Mouse (Mus musculus) mouse embryonic stem cell (cell line): ENCODE results near the gene Pgpep1.

Source experiments
- in situ Hi-C, 2 experiments: fragments of 300-500 bp; cut with MboI; formaldehyde crosslinking; loops; 1 replicate in 1 of 2; 3 replicates in 1 of 2; pipeline ENCODE4 v1.14.3; 2019 to 2020; ENCODE audit warnings: low sequenced_read_pairs in 2 of 2, low pct_unique_long_range_greater_than_20kb in 1 of 2, mixed read lengths in 1 of 2; ENCODE audit not compliant: unreplicated experiment in 1 of 2

Pgpep1 gene

DNA sequence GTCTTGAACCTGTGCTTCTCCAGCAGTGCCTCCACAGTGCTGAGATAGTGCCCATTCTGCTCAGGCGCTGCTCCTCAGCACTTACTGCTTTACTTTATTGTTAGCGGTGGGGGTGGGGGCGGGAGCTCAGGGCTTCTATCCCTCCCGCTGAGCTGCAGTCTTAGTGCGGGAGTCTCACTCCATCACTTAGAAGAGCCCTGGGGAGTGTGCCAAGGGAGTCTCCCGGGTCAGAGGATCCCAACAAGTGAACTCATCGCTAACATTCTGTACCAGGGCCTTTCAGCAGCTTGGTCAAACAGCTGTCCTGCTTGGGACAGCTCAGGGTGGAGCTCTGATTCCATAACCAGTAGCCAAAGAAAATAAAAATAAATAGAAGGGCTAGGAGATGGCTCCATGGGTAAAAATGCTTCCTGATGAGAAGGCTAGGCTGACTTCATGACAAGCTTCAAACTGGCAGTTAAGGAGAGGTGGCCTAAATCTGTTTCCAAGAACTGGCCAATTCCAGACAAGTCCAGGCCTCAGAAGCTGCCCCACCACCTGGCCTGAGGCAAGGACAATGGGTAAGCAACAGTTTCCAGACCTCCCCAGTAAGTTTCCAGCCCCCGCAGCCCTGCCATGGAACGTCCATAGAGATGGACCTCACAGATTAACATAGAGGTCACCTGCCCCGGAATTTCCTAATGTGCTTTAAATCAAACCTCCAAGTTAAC, 11.6 kb upstream of the Pgpep1 start:
- in situ Hi-C loops: no loop called here

DNA sequence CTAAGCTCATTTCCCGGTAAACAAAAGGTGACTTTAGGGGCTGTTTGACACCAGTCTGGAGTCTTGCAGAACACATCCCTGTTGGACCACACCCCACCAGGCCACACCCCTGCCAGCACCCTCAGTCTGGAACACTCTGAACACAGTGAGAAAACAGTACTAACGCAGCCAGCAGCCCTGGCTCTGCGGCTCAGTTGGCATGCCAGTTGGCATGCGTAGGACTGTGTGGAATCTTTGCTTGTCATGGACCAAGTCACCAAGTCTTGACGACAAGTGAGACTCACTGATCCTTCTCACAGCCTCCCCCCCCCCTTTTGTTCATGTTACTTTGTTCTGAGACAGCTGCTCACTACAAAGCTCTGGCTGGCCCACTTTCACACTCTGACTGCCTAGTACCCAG, 6.9 kb upstream of the Pgpep1 start:
- in situ Hi-C loops: no loop called here

DNA sequence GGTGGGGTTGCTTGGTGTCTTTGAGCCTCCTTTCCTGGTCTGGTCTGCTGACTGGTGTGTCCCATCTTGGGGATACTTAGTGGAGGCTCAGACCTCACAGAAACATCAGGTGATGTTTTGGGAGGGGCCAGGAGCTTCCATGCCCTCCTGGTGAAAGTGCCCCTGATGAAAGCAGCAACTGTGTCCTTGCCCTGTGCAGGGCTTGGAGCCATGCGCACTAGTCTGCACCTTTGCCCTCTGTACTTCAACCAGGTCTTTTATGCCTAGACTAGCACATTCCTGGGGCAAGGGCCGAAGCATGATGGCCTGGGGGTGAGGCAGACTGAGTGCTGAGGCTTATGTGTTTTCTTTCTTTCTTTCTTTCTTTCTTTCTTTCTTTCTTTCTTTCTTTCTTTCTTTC, 5.4 kb upstream of the Pgpep1 start:
- in situ Hi-C loops: no loop called here

DNA sequence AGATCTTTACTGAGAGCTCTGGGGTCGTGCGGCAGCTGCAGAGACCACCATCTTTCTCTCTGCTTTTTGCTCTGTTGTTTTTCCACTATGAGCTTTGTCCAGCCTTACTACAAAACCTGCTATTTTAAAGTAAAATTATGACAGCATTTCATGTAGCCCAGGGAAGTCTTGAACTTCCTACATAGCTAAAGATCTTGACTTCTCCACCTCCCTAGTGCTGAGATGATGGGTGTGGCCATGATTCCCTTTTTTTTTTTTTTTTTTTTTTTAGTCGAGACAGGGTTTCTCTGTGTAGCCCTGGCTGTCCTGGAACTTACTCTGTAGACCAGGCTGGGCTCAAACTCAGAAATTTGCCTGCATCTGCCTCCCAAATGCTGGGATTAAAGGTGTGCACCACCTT, 4.4 kb upstream of the Pgpep1 start:
- in situ Hi-C loops: no loop called here

DNA sequence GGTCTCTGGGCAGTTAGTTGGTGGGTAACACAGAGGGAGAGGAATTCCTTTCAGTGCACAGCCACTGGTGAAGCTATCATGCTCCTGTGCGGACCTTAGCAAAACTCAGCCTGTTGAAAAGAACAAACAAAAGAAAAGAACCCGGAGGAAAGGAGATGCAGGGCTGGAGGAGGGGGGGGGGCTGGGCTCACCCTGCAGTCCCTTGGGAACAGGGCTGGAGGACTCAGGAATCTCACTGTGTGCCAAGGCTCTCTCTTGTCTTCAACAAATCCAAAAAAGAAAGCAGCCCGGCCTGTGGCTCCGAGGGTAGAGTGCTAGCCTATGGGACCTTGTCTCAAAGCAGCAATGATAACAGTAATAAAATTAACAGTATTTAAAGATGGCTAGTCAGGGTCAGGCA, 3.5 kb upstream of the Pgpep1 start:
- in situ Hi-C loops: no loop called here

DNA sequence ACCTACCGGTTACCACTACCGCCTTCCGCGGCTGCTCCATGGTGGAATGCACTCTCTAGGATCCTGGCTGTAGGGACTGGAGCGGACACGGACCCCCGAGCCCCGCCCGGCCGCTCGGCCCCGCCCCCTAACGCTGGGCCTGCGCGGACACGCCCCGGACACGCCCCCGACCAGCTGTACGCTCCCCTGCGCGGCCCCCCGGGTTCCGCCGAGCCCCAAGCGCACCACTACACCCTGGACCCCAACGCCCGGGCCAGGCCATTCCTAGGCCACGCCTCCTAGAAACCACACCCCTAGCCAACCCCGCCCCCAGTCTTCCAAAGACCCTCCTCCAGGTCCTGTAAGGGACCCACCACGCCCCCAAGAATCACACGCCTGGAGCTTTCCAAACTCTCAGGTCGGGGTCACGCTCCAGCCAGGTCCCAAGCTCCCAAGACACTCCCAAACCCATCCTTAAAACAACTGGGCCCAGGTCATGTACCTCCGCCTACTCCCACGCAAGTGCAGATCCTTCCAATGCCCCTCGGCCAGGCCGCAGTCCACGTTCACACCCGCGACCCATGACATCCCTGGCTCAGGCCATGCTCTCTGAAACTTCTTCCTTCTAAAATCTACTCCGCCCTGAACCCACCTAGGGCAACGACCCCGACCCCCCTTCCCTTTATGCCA, 450 bp downstream of the Pgpep1 start:
- in situ Hi-C loops: no loop called here

DNA sequence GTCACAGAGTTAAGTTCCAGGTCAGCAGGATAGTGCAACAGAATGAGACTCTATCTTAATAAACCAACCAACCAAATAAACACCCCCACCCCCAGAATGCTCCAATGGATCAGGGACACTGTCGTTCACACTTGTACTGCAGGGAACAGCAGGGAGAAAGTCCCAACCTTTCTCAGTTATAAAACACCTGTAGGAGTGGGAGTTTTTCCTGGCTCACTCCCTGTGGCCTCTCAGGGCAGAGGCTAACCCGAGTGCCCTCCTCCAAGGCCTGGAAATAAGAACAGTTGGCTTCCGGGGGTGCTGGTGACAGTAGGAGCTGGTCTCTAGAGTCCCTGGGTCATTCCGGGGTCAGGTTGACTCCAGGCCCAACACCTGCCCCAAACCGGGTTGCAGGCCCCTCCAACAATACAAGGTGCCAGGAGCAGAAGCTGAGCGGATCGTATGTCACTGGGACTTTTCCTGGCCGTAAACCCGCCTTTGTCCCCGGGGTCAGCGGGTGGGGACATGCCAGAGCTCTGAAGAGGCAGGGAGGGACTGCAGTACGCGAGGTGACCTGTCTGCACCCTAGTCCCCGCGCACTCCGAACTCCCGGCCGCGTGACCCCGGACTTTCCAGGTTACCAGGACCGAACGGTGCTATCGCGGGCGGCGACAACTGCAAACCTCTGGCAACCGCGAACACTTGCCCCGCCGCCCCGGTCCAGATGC, 1.1 kb downstream of the Pgpep1 start:
- in situ Hi-C loops: no loop called here

DNA sequence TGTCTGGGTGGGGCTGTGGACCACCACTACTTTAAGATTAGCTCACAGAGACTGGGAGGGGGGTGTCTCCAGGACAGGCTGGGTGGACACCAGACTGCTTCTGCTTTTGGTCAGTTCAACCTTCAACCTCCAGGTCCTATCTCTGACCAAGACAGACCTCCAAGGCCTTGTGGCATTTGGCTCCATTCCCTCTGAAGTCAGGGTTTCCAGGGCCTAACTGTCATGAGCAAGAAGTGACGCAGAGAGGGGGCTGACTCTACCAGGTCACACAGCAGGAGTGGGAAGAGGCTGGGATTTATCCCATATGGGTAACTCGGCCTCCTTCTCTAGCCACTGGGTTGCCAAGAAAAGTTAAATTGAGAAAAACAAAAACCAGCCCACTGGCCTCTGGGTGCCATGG, 2.4 kb downstream of the Pgpep1 start:
- in situ Hi-C loops: no loop called here

DNA sequence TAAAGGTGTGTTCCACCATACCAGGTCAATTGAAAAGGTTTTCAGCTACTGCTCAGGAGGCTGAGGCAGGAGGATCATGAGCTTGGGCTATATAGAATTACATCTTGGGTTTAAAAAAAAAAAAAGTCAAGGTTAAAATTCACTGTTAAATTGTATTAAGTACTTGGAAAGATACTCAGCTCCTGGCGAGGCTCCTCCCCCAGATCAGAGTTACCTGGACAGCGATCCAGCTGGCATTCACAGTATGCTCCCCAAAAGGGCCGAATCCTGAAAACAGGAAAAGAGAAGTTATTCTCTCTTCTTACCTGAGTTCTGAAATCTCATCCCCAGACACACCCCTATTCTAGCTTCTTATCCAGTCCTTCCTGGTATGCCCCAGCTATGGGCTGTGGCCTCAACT, 3.0 kb downstream of the Pgpep1 start:
- in situ Hi-C loops: no loop called here

DNA sequence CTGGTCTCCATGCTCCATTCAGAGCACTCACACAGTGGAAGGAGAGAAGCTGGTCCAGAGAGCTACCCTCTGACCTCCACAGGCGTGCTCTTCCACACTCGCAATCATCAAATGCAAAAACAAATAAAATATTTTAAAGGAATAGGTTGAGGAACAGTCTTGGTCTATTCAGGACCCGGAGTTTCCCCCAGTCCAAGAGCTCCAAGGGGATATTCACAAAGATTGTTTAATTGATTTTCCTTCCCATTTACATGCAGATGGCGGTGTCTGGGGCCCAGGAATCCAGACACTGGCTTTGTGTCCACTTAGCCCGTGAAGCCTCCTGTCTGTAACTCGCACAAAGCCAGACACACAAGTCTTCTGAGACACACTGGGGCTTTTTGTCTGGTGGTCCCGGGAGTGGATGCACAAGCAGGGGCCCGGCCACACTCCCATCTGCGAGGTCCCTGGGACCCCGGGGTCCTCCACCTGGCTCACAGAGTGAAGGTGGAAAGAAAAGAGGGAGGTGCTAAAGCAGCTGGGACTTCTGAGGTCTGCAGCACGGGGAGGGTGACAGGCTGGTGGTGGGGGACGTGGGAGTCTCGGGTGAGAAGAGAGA, 3.9 kb downstream of the Pgpep1 start:
- in situ Hi-C loops: no loop called here

DNA sequence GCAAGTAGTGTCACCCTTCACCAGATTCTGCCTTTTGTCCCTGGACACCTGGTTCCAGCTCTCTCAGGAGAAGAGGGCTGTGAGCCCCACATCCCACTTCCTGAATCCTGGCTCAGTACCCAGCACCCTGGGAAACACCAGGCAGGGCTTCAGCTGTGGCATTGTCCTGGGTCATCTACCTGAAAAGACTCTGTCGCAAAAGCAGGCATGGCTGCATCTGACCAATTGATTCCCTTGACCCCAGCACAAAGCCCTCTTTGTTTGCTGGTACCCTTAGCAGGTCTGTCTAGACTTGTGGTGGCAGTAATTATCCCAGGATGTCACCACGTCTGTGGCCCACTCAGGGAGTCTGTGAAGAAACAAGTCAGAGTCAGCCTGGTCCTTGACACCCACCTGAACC, 4.7 kb downstream of the Pgpep1 start:
- in situ Hi-C loops: no loop called here

DNA sequence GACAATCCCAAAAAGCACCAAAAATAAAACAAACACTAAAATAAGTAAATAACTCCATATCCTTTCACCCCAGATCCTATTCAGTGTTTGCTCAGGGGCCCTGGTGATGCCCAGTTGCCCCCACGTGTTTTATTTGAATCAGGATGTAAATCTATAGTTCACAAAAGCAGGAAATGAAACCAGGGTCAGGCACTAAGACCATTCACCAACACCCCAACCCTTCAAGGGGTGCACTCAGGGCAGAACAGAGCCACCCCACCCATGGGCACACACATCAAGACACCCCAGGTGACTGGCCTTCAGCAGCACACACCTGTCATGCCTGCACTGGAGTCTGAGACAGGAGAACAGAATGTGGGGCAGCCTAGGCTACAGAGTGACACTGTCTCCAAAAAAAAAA, 6.1 kb downstream of the Pgpep1 start:
- in situ Hi-C loops: no loop called here

DNA sequence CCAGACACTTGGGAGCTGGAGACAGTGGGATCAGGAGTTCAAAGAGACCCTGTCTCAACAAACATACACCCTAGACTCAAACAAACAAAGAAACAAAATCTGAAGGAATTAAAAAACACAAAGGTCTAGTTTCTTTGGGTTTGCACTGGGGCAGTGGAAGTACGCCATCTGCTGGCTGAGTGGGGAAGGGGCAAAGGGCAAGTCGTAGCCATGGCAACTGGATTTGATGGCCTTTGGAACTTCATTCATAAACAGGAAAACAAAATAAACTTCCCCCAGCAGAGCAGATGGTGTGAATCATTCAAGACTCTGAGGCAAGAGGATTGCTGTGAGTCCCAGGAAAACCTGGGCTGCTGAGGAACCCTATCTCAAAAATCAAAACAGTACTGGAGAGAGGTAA, 7.0 kb downstream of the Pgpep1 start:
- in situ Hi-C loops: no loop called here

DNA sequence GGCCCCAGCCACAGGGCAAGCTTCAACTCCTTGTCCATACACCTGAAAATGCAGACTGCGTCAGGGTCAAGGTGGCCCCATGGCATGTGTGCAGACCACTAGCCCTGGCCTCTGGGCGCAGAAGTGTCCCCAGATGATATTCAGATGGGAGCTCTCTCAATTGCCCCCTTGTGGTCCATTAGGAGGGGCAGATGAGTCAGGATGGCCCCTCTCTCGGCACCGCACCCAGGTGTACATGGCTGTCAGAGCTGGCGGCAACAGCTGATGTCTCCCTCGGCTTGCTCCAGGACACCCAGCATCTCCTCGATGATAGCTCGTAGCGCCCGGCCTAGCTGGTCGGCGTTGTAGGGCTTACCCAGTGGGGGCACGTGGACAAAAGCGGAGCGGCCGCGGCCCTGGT, 9.8 kb downstream of the Pgpep1 start:
- in situ Hi-C loops: no loop called here

DNA sequence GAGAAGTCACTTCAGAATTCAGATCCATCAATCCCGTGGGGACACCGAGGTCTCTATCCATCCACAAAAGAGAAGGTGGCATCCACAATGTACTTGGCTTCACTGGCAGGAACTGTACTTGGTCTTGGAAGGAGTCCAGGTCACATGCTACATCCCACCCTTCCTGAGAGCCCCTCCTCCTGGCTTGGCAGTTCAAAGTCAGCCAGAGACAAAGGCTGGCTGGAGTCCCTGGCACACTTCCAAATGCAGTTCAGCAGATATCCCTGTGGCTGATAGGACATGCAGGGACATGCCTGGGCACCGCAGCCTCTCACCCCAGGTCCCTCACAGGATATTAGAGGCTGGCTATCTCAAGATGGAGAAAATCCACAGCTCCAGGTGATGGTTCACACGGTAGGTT, 10.9 kb downstream of the Pgpep1 start:
- in situ Hi-C loops: no loop called here

DNA sequence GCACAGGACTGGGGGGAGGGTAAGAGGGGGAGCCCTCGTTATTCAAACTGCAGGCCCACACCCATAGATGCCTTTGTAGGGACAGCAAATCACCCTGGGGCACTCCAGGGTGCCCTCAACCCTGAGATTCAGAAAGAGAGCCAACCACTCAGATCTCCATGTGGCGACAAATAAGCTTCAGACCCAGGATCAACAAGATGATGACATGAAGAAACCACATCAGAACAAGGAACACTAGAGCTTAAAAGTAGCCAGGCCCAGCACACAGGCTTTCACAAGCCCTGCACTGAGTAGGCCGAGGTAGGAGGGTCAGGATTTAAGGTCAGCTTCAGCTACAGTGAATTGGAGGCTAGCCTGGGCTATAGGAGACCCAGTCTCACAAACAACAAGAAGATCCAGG, 11.3 kb downstream of the Pgpep1 start:
- in situ Hi-C loops: no loop called here

DNA sequence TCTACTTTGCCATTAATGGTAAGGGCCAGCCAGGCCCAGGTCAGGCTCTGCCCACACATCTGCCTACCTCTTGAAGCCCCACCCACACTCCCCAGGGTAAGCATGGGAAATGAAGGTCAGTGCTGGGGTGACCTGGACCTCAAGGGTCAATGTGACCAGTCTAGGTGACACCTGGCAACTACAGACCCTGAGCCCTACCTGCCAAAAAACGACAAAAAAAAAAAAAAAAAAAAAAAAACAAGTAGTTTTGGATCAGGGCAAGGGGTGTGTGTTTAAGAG, 12.1 kb downstream of the Pgpep1 start:
- in situ Hi-C loops: no loop called here

DNA sequence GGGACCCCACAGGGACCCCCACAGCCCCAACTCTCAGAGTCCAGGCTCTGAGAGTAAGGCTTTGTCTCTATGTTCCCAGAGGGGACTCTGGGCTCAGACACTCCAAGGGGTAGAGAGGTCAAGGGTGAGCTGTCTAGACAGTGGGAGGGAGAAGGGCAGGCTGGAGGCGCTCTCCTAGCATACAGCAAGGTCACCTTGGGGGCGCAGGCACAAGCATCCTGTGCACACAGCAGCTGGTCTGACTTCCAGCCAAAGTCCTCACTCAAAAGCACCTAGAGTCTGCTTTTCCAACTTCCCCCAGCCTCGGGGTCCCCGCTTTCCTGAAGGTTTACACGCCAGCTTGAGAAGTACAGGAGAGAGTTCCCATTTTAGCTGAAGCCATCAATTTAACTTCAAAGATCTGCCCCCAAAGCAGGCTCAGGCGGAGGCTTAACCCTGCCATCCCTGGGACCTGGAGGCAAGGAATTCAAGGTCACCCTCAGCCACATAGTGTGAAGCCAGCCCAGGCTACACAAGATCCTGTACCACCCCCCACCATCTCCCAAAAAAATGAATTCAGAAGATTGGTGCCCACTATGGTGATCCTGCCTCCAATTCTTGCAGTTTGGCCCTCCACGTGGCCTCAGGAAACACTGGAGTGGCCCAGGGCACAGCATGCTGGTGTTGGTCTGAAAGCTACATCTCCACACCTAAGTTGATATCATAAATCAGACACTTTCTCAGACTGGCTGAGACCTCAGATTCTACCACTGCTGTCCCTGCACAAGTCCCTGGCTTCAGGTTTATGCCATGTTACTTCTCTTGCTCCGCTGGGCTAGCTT, 12.6 kb downstream of the Pgpep1 start:
- in situ Hi-C loops: no loop called here

DNA sequence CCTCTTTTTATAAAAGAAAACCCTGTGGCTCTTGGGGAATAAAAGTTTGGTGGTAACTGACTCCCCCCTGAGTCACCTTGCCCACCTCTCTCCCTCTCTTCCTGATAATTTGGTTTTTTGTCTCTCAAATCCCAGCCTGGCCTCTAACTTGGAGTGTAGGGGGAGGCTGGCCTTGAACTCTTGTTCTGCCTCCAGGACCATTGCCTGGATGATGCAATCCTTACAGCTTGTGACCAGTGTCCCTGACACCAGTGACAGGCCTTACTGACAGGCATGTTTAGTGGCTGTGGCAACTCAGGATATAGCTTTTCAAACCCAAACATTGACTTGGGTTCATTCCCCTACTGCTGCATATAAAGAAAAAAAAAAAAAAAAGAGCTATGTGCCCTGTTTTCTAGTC, 13.4 kb downstream of the Pgpep1 start:
- in situ Hi-C loops: no loop called here
